Mouse (Mus musculus) naive thymus-derived CD4-positive, alpha-beta T cell, adult 2 months (primary cell): ENCODE measurements around the gene Cbfa2t2.
"Not testable (repeated sequence)": the region's sequence is repeated elsewhere in the genome, so short reads cannot be mapped to it uniquely, and the experiment has no call there.

Experiments used
- DNase-seq: peaks from one replicate; pipeline ENCODE4 v3.0.0-alpha.2; 2011; ENCODE audit warnings: low read depth

Gene Cbfa2t2

DNA sequence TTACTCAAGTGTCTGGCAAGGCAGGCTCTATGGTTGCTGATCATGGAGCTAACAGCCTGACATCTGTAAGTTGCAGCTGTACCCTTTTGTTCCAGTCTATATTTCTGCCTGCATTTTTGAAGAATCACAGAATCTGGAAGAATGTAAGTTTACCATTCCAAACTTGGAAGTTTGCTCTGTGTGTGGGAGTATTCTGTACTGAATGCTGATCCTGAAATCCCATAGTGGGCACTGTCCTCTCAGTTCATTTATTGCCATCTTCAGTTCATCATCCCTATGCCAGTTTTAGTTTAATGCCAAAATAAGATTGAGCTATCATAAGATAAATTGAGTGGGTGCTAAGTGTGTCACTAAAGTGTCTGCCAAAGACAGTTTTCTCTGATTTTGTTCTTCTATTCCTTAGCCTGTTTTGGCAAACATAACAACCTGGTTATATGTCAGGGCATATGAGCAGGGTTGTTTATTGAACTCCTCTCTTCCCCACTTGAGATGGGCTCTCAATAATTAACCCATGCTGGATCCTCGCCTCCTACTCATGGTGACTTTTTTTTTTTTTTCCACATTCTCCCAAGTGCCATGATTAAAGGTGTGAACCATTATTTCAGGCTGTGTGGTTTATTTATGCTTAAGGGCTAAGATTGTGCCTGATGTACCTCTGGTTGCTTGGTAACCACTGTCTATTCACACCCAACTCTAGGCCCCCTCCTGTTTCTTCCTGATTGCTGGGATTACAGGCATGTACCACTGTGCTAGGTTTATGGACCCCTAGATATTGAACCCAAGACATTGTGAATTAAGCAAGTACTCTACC is 38.2 kb downstream of the Cbfa2t2 start:
- no peak for DNase-seq

DNA sequence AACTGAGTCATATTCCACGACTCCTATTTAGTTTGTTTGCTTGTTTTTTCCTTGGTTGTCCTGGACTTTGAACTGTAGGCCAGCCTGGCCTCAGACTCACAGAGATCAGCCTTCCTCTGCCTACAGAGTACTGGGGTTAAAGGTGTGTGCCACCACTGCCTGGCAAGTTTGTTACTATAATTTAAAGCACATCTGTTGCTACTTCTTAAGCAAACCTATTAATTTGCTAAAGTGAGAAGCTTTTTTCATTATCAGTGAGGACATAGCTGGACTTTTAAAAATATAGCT is 38.7 kb downstream of the Cbfa2t2 start:
- no peak for DNase-seq

DNA sequence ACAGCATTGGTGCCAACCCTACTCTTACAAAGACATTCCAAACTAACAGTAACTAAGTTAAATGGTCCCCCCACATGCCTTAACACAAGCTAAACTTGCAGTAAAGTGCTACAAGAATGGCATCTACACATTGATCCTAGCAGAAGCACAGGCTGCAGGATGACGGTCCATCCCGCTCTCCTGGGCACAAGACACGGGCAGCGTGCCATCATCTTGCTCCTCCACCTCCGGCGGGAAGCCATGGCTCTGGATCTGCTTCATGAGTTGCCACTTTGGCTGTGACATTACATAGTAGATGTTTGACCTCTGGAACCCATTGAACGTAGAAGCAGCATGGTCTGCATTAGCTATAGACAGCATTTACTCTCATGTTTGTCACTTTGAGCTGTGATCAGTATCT is 39.6 kb downstream of the Cbfa2t2 start:
- no peak for DNase-seq

DNA sequence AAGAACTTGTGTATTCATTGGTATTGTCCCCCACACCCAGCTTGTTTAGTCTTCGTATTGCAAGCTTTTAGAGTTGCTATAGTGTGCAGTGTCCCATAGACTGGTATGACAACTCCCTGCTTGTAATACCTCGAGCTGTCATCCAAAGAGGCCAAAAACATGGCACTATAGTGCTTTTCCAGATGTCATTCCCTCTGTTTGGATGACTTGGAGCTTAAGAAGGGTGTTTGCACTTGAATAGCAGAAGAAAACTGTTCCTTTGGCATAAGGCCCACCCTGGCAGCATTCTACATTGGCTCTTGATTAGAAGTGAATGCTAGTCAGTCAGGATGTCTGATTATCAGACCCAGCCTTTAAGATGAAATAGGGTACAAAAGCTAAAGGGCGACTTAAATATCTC is 40.7 kb downstream of the Cbfa2t2 start:
- DNase-seq, result no peak

DNA sequence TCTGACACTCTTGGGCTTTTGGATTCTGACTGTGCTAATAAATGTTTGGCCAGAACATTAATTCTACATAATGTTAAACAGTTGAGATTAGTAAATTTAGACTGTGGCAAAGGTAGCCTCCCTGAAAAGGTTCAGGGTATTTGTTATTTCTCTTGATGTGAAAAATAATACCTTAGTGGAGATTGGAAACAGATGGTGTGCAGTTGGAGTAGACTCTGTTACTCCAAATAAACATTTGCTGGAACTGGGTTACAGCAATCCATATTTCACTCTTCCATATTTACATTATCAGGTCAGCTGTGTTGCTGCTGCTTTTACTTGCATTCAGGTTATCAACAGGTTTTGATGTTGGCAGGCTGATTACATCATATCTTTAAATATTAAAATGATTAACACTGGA is 55.5 kb downstream of the Cbfa2t2 start:
- no peak for DNase-seq

DNA sequence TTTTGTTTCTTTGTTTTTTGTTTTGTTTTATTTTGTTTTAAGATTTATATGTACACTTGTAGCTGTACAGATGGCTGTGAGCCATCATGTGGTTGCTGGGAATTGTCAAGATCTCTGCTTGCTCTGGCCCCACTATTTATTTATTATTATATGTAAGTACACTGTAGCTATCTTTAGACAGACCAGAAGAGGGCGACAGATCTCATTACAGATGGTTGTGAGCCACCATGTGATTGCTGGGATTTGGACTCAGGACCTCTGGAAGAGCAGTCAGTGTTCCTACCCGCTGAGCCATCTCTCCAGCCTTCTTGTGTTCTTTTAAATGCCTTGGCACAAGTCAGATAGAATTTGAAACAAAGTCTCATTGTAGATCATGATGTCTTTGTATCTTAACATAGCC is 57.3 kb downstream of the Cbfa2t2 start:
- DNase-seq, result not testable (repeated sequence)

DNA sequence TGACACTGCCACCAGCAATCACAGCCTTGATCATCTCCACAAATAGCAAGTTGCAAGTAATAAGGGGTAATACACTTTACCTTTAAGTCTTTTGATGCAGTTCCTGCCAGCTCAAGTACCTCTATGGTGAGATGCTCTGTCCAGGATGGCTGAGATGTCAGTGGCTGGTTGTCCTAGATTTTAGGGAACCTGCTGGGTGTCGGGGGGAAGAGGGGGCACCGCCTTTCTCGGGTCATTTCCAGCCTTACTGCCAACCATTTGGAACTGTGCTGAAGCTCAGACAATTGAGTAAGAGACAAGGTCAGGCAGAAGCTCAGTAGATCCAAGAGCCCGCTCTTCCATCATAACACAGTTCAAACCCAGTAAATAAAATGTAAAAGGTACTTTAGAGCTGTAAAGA is 58.7 kb downstream of the Cbfa2t2 start:
- no peak for DNase-seq

DNA sequence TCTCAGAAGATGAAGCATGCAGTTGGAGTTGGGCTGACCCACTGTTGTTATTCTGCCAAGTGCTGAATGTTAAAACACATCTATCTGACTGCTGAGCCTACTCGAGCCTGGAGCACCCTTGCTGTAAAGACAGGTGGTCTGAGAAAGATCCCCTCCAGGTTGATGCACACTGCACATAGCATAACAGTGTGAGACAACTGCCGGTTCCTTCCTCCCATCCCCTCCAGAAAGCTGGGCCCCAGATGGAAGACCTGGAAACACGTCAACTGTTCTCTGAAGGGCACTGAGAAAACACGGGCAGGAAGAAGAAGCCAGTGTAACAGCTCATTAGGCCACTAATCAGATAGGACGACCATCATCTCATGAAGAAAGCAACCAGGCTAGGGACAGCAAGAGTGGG is 62.3 kb downstream of the Cbfa2t2 start:
- DNase-seq, result no peak

DNA sequence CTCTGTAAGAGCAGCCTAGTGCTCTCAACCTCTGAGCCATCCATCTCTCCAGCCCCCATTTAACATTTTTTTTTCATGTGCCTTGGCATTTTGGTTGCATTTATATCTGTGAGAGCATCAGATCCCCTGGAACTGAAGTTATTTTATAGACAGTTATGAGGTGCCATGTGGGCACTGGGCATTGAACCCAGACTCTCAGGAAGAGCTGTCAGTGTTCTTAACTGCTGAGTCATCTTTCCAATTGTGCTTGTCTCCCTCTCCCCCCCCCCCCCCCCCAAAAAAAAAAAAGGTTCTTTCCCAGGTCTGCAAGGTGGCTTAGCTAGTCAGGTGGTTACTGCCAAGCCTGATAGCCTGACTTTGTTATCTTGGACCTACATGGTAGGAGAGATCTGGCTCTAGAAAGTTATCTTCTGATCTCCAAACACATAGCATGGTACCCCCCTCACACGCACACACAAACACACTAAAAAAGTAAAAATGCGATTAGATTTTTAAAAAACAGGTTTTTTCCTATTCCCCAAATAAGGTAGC is 63.5 kb downstream of the Cbfa2t2 start:
- no peak for DNase-seq

DNA sequence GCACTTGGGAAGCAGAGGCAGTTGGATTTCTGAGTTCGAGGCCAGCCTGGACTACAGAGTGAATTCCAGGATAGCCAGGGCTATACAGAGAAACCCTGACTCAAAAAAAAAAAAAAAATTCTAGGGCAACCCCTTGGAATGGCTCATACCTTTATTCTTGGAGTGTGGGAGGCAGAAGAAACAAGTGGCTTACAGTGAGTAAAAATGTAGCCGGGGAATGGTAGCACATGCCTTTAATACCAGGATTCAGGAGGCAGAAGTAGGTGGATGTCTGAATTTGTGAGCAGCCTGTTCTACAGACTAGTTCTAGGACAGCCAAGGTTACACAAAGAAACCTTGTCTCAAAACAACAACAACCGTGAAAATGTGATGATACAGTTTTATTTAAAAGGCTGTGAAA is 64.5 kb downstream of the Cbfa2t2 start:
- DNase-seq, result no peak

DNA sequence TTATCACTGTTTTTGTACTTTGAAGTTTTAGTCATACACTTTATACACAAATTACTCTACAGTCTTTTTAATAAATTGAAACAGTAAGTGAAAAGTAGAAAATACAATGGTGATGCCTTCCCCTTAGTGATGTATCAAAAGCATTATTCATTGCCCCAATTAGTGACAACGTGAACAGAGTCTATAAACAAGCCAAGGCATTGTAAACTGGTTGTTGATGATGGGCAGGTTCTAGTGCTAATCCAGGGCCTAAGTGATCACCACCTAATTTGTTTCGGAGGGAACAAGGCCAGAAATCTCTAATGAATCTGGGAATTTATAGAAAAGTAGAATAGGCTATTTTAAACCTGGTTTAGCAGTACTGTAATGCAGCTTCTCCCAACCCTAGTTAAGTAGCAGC is 70.8 kb downstream of the Cbfa2t2 start:
- DNase-seq, result no peak

DNA sequence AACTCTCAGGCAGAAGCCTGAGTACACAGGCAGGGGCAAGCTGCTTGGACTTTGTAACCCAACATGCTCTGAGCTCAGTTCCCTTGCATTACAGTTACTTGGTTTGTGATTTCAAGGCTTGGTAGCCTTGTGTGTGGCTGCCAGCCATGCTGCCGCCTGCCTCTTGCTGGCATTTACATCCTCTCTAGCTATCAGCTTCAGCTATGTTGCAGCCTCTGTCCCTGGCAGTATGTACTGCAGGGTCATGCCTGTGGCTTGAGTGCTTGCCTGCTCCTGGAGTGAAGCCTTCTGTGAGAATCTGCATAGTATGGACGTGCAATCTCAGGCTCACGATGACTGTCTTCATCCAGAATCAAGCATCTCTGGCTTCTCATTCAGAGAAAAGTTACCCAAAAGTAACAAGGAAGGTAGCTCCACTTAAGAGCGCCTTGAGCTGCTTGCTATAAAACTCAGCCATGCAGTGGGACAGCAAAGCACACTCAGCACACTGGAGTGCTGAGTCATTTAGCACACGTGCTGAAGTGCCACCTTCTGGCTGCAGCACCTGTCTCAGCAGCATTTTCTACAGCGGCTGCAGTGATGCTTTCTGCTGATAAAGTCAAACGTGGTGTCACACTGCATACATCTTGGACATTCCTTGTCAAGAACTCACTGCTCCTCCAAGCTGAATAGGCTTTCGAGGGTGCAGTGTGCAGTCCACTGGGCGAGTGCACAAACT is 71.4 kb downstream of the Cbfa2t2 start:
- DNase-seq, result no peak

DNA sequence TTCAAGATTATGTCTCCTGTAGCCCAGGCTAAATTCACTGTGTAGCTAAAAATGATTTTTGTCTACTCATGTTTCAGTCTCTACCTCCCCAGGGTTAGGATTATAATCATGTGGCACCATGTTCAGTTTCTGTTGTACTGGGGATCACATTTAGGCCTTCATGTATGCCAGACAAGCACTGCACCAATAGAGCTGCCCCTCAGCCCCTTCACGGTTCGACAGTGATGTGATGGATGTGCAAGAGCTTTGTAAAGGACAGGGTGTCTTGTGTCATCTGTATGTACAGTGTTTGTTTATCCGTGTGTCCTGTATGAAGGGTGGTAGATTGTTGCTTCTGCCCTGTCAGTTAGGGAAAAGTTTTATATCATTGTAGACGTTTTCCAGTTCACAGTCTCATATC is 72.2 kb downstream of the Cbfa2t2 start:
- no peak for DNase-seq

DNA sequence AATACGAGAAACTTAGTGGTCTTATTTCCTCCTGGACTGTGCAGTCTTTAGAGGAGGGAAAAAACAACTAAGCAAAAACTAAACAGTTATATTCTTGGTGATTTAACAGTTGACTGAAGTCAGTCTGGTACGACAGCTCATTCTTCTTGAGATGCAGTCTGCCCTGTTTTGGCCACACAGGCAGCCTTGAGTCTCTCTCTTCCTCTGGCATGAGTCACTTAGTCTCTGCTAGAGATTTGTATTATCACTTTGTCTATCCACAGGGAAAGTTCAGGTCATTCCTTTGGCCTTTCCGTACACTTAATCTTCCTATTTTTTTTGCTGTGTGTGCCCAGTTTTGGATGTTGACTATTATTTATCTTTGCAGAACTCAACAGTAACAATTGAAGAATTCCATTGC is 73.9 kb downstream of the Cbfa2t2 start:
- no peak for DNase-seq

DNA sequence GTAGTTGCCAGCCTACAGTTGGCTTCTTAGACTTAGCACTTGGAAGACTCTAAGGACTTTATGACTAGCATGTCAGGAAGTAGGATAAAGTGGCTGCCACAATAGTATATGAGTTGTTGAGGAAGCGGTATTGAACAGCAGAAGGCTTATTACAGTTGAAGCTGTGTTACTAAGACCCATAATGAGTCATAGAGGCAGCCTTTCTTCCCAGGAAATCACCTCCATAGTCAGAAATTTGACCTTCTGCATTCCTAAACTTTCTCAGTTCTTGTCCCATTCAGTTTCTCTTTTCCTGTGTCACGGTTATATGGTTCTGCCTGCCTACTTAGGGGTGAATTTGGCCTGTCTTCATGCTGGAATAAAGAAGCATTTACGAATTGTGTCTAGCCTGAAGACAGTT is 80.7 kb downstream of the Cbfa2t2 start:
- DNase-seq, result no peak

DNA sequence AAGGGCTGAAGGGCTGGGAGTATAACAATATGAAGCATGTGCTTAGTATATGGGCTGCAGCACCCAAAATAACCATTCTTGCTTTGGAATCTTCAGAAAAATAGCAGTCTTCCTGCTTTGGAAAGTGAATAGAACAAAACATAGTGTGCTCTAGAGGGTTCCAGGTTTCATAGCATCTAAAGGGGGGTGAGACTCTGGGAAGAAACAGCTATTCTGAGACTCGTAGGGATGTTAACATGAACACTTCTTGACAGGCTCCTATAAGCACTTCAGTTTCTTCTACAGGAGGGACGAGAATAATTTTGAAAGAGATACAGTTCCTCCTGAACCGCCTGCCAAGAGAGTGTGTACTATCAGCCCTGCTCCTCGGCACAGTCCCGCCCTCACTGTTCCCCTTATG is 81.1 kb downstream of the Cbfa2t2 start:
- DNase-seq, result no peak

DNA sequence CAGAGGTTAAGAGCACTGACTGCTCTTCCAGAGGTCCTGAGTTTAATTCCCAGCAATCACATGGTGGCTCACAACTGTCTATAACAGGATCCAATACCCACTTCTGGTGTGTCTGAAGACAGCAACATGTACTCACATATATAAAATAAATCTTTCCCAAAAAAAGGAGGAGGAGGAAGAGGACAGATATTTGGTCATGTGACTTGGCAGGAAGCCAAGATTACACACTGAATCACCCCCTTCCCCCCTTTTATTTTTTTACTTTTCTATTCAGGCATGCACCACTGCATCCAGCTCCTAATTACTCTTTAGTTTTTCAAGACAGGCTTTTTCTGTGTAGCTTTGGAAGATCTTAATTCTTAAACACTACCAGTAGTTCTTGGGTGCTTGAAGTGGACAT is 85.2 kb downstream of the Cbfa2t2 start:
- DNase-seq, result no peak

DNA sequence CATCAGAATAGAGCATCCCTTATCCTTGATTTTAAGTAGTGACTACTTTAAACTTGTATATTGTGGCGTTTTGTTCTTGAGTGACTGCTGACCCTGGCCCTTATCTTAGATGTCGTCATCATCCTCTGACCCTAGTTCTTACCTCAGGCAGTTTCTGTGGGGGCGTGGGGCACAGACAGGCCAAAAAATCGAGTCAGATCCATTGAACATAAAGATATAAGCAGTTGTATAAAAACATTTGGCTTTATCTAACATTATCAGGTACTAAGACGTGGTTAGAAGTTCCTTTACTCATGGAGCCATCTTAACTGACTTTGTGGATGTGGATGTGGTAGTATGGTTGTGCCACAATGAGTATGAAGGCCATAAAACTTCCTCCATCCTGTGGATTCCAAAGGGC is 86.1 kb downstream of the Cbfa2t2 start:
- DNase-seq, result no peak

DNA sequence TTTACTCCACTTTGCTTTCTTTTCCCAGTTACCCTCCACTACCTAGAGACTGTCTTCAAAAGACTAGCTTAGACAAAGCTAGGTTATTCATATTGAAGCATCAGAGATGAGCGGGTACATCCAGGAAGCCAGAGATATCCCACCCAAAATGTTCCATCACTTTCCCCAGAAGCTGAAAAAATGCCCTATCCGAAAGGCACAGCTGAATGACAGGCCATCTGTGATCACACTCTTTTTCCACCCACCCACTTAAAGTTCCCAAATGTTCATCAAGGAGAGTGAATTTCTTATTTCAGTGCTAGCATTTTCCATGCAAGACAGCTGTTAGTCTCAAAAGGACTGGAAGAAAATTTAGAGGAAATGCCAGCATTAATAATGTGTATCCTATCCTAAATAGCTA is 89.0 kb downstream of the Cbfa2t2 start:
- no peak for DNase-seq

DNA sequence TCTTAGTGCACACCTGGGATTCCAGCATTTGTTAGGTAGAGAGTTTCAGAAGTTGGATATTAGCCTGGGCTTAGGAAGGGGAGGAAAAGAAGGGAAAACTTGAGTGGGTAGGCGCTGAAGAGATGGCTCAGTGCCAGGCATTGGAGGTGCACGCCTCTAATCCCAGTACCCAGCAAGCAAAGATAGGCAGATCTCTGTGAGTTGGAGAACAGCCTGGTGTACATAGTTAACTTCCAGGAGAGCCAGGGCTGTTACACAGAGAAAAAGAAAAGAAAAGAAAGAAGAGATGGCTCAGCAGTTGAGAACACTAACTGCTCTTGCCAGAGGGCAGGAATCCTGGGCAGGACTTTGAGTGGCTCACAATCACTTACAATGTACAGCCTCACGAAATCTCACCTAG is 90.2 kb downstream of the Cbfa2t2 start:
- DNase-seq, result no peak

DNA sequence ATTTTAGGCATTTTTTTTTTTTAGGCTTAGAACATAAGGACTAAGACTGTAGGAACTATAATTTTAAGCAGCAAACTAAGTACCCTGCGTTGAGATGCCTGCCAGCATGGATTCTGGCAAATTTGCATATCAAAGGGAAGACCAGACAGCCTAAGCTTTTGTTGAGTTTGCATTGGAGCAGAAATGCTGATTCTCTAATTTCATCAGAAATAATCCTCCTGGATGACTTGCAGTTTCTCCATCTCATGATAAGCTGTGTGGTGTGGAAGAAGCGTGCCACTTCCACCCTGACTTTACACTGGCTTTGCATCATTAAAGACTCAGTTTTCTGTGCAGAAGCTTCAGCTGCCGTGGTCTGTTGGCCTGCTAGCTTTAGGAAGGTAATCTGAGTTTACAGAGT is 96.6 kb downstream of the Cbfa2t2 start:
- no peak for DNase-seq

DNA sequence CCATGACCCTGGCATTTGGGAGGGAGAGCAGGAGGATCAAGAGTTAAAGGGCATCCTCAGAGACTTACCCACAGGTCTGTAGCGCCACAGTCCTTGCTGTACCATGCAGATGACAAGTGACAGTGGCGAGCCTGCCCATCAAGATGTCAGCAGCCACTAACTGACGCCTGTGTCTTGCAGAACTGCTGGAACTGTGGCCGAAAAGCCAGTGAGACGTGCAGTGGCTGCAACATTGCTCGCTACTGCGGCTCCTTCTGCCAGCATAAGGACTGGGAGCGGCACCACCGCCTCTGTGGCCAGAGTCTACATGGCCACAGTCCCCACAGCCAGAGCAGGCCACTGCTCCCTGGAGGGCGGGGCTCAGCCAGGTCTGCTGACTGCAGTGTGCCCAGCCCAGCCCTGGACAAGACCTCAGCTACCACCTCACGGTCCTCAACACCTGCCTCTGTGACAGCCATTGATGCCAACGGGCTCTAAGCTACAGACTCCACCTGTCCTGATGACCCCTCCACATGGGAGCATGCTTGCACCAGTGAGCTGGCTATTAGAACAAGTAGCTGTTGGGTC is 98.5 kb downstream of the Cbfa2t2 start:
- DNase-seq, result no peak

DNA sequence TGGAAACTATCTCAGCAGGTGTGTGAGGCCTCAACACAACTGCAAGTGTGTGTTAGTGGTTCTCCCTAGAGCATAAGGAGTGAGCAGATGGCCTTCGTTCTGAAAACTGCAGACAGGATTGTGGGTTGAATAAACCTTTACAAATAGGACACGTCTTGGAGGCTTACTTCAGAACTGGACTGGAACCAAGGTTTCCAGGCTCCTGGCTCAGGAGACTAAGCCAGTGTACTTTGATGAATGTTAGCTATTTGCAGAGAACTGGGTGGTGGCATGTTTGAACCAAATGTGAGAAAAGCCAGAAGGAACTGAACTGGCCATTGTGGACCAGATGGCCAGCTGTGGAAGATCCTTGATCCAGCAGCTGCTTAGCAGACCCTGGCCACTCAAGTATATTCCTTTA is 102.0 kb downstream of the Cbfa2t2 start:
- DNase-seq, result no peak

DNA sequence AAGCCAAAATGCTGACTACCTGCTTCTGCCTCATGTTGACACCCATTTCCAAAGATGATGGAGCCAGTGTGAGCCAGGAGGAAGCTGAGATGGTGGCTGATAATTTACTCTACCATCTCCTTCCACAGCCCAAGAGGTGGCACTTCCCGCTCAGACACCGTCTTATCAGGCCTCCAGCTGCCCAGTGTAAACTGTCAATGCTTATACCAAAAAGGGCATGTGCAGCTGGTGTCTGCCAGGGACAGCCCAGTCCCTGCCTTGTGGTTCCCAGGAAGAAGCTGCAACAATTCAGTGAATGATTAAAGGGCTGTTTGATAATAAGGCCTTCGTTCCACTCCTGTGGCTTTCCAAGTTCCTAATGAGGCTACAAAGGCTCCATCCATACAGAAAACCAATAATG is 102.4 kb downstream of the Cbfa2t2 start:
- no peak for DNase-seq
